Mouse (Mus musculus): ENCODE data around the gene Poc1b.

DNA sequence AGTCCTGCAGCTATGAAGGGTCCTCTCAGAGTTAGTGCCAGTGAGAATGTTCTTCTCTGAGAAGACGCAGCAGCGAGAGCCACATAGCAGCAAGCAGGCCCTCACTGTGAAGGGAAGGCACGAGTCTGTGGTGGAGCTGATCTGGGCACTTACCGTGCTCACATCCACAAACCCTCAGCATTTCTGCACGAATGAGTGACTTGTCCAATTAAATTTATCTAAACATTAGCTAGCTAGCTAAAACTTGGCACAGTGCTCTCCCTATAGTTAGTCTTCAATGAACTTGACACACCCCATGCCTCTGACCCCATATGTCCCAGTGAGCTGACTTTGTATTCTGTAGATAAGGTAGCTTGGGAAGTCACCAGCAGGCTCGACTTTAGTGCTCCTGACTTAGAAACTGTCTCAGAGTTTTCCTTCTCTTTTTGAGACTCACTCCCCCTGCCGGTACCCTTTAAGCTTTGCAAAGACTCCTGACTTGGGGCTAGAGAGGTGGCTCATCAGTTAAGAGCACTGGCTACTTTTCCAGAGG lies 59.0 kb downstream of the Poc1b start:
- TF ChIP-seq CTCF (IDR thresholded peaks at IDR 0.05; ENCODE audit: insufficient read depth, low read length) = no peak
- no peak for TF ChIP-seq POLR2A (IDR thresholded peaks at IDR 0.05; ENCODE audit: borderline replicate concordance, extremely low read depth, low read depth, low read length)

Measured in lung, adult 2 months (tissue).